8 mouse cellular contexts compared by ENCODE assay signal in genomic region chr5:64810860-64811499, GRCm38 (mm10). TPM values are rescaled to one million over a fixed set of nuclear protein-coding genes. Genes with fewer than 3 reads are reported as not detected.
DNase-seq lines count a peak whose midpoint lies in the region; ATAC-seq and TF ChIP-seq lines count a peak whose summit lies in the region.

No protein-coding gene starts in this region.

- WGBS in embryonic facial prominence, embryonic 12.5 days = 3% methylated on average over 9 of the region's 9 CpGs
- 2% methylated on average over 8 of the region's 9 CpGs for WGBS in hindbrain, embryonic 12.5 days
- WGBS in midbrain, postnatal 0 days = 3% methylated on average over 8 of the region's 9 CpGs

- peak overlapping the region; percentile 44 for H3K4me2 ChIP-seq in embryonic facial prominence, embryonic 12.5 days (replicated peaks)
- H3K4me2 ChIP-seq in hindbrain, embryonic 12.5 days (replicated peaks) = peak overlapping the region; percentile 40
- H3K4me2 ChIP-seq in midbrain, postnatal 0 days (ENCODE audit: low read depth, low read length, poor library complexity, severe bottlenecking) = peak overlapping the region; percentile 6; the same call in 1 of the 2 replicates

- TF ChIP-seq CTCF in midbrain, postnatal 0 days (IDR thresholded peaks at IDR 0.05) = no peak

- H3K9me3 ChIP-seq in embryonic facial prominence, embryonic 12.5 days = no peaks in the 10 kb centered on the region
- H3K9me3 ChIP-seq in hindbrain, embryonic 12.5 days (replicated peaks) = no peaks in the 10 kb centered on the region
- H3K9me3 ChIP-seq in midbrain, postnatal 0 days (ENCODE audit: low read length) = no peaks in the 10 kb centered on the region

- H3K9ac ChIP-seq in embryonic facial prominence, embryonic 12.5 days = peak overlapping the region; percentile 24; the same call in 1 of the 2 replicates
- H3K9ac ChIP-seq in hindbrain, embryonic 12.5 days = peak overlapping the region; percentile 23; the same call in 1 of the 2 replicates
- H3K9ac ChIP-seq in midbrain, postnatal 0 days (replicated peaks; ENCODE audit: low read length, poor library complexity, severe bottlenecking) = no peak overlapping the region

- ATAC-seq in embryonic facial prominence, embryonic 12.5 days (ENCODE audit: insufficient number of reproducible peaks, insufficient read depth, low FRiP score, low TSS enrichment) = peak; percentile 35
- peak; percentile 86 for ATAC-seq in hindbrain, embryonic 12.5 days (ENCODE audit: low FRiP score)
- ATAC-seq in midbrain, postnatal 0 days (ENCODE audit: low FRiP score) = peak; percentile 53
- no peak for ATAC-seq in cerebellum, adult (ENCODE audit: insufficient number of reproducible peaks, low FRiP score, low TSS enrichment)

- no peaks in the 10 kb centered on the region for H3K27me3 ChIP-seq in embryonic facial prominence, embryonic 12.5 days
- no peaks in the 10 kb centered on the region for H3K27me3 ChIP-seq in hindbrain, embryonic 12.5 days
- H3K27me3 ChIP-seq in midbrain, postnatal 0 days (ENCODE audit: insufficient read depth, low read length) = no peaks in the 10 kb centered on the region

- DNase-seq in ovary, adult 18-20 months (ENCODE audit: low spot score) = peak; percentile 65
- DNase-seq in ovary, postnatal 10 days (ENCODE audit: low spot score) = no peak
- peak; percentile 45 for DNase-seq in liver
- peak; percentile 69 for DNase-seq in midbrain, postnatal 0 days (ENCODE audit: low spot score)
- no peak for DNase-seq in cerebellum, adult 9-11 months

- peak overlapping the region; percentile 95 for H3K27ac ChIP-seq in embryonic facial prominence, embryonic 12.5 days
- peak overlapping the region; percentile 85 for H3K27ac ChIP-seq in hindbrain, embryonic 12.5 days
- peak overlapping the region; percentile 55; the same call in 1 of the 2 replicates for H3K27ac ChIP-seq in midbrain, postnatal 0 days (ENCODE audit: low read depth, low read length)

- H3K4me1 ChIP-seq in embryonic facial prominence, embryonic 12.5 days = peaks cover 72% of the 10 kb centered on the region
- H3K4me1 ChIP-seq in hindbrain, embryonic 12.5 days = peaks cover 59% of the 10 kb centered on the region
- H3K4me1 ChIP-seq in midbrain, postnatal 0 days (ENCODE audit: insufficient read depth, low read length) = peaks cover 13% of the 10 kb centered on the region

- no peak overlapping the region for H3K4me3 ChIP-seq in embryonic facial prominence, embryonic 12.5 days
- H3K4me3 ChIP-seq in hindbrain, embryonic 12.5 days = no peak overlapping the region
- no peak overlapping the region for H3K4me3 ChIP-seq in midbrain, postnatal 0 days (ENCODE audit: low read depth, low read length)

- 0 out of 2 replicates have a peak, but pooled peaks cover 3% of the 10 kb centered on the region for H3K36me3 ChIP-seq in embryonic facial prominence, embryonic 12.5 days
- H3K36me3 ChIP-seq in hindbrain, embryonic 12.5 days = no peaks in the 10 kb centered on the region
- no peaks in the 10 kb centered on the region for H3K36me3 ChIP-seq in midbrain, postnatal 0 days (ENCODE audit: insufficient read depth, low read length)

RNA-seq across cellular contexts. Expression of gene Klf3, which starts 7.8 kb away (rescaled TPM):
- polyA plus RNA-seq in embryonic facial prominence, embryonic 12.5 days (2016; fragmentation: Nextera tagmentation; extraction: Ambion mirVana) = 45.2 and 50.8 TPM in 2 replicates
- 44.6 and 50.7 TPM in 2 replicates for polyA plus RNA-seq in hindbrain, embryonic 12.5 days (2016; fragmentation: Nextera tagmentation; extraction: Ambion mirVana)
- total RNA-seq in midbrain, postnatal 0 days (2014; rRNA removed) = 12.3 and 14.9 TPM in 2 replicates
- 26.7 and 28.9 TPM in 2 replicates for polyA plus RNA-seq in midbrain, postnatal 0 days (2015; fragmentation: Nextera tagmentation; extraction: Ambion mirVana)

Comparison
In these comparisons a context has a peak if more than half of its experiments do, and no peak if none do; other contexts are left out.
1. DNase-seq: peak in ovary, adult 18-20 months (single experiment), liver (single experiment) and midbrain, postnatal 0 days (single experiment); none in ovary, postnatal 10 days (single experiment) and cerebellum, adult 9-11 months (single experiment).
2. Peak in every context shown above with its lines, with median percentiles within 50 percentile points of each other: H3K27ac ChIP-seq and H3K4me2 ChIP-seq.